Mouse (Mus musculus) mouse embryonic stem cell (cell line): ENCODE results near the gene Oosp1.

Experiments used
- in situ Hi-C, 2 experiments: fragments of 300-500 bp; cut with MboI; formaldehyde crosslinking; loops; 1 replicate in 1 of 2; 3 replicates in 1 of 2; pipeline ENCODE4 v1.14.3; 2019 to 2020; ENCODE audit warnings: low sequenced_read_pairs in 2 of 2, low pct_unique_long_range_greater_than_20kb in 1 of 2, mixed read lengths in 1 of 2; ENCODE audit not compliant: unreplicated experiment in 1 of 2

Gene Oosp1

GRCm38 (mm10) chr19:11633732-11634131, 57.2 kb downstream of the Oosp1 start:
- in situ Hi-C loops = no loop called here

DNA sequence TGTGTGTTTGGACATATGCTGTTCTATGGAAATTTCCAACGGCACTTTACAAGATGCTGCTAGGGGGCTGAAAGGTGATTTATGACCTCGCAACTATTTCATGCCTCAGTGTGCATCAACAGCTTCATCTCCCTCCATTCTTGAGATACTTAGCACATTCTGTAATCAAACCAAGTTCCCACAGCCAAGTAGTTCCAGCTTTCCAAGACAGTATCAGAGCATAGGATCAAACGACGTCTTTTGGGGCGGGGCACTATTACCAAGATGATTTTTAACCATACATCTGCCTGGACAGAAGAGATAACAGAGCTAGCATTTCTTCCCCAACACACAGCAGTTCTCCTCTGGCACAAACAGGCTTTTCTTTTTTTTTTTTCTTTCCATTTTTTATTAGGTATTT, 65.7 kb downstream of the Oosp1 start:
- in situ Hi-C loops = no loop called here

- in situ Hi-C loops = no loop called here
These were observed 66.2 kb downstream of the Oosp1 start for GRCm38 (mm10) chr19:11624800-11625199.

DNA sequence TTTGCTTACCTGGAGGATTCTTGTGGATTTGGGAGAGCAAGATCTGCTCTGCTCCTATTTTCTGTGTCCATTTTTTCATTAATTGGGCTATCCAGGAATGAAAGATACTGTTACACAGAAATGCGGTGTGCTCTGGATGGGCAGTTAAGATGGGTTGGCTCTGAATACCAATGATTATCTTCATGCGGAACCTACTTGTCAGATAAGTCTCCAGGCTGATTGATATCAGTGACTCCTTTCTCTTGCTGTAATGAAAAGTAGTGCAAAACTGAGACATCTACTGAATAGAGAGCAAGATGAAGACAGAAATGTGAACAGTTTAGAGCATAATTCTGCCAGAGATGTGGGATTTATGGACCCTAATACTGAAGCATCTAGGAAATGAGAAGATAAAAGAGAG, 67.4 kb downstream of the Oosp1 start, which contains the start of gene Ms4a2:
Gene Ms4a2, minus strand, starts transcription at position 169 of the 400 bp plus-strand sequence.
- in situ Hi-C loops = no loop called here

DNA sequence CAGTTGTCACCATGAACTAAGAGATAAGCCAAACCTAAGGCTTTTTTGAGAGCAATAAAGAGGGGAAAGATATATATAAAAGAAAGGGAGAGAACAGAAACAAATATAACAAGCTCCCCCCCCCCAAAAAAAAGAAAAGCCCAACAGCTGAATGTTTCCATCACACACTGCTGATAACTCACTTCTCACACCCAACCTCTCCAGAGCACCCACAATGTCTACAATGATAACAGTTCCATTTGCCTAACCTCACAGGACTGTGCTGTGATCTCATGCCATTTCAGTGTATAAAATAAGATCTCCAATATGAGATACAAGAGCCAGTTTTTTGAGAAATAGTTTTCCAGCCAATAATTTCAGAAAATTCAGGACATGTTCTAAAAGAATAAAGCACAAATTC, 73.0 kb downstream of the Oosp1 start:
- in situ Hi-C loops = no loop called here
